Mouse (Mus musculus) heart, embryonic 12.5 days (tissue): ENCODE data around the gene Clca3a1. TPM values are rescaled to one million over a fixed set of nuclear protein-coding genes. Genes with fewer than 3 reads are reported as not detected.

Experiments used
- ATAC-seq: fragments of 200-750 bp; cut with Nextera tagmentation; 2 replicates; pipeline ENCODE4 v1.8.0; 2017; ENCODE audit warnings: moderate TSS enrichment, moderate library complexity; ENCODE audit not compliant: insufficient number of reproducible peaks, low FRiP score
- H3K27ac ChIP-seq: fragments of 300-500 bp; sonication (generic); 2 replicates; pipeline ENCODE4 v1.5.1; 2016; ENCODE audit warnings: mild to moderate bottlenecking, moderate library complexity; ENCODE audit not compliant: poor library complexity, severe bottlenecking
- H3K27me3 ChIP-seq: fragments of 300-500 bp; sonication (generic); replicated peaks from 2 replicates; pipeline ENCODE4 v1.6.1; 2016; ENCODE audit warnings: mild to moderate bottlenecking, moderate library complexity
- H3K36me3 ChIP-seq: fragments of 300-500 bp; sonication (generic); 2 replicates; pipeline ENCODE4 v1.6.1; 2016; ENCODE audit warnings: mild to moderate bottlenecking, moderate library complexity
- H3K4me1 ChIP-seq: fragments of 300-500 bp; sonication (generic); replicated peaks from 2 replicates; pipeline ENCODE4 v1.6.1; 2016; ENCODE audit warnings: mild to moderate bottlenecking
- H3K4me2 ChIP-seq: fragments of 300-500 bp; sonication (generic); 2 replicates; pipeline ENCODE4 v1.6.1; 2016; ENCODE audit warnings: mild to moderate bottlenecking, moderate library complexity
- H3K4me3 ChIP-seq: fragments of 300-500 bp; sonication (generic); 2 replicates; pipeline ENCODE4 v1.5.1; 2016; ENCODE audit warnings: mild to moderate bottlenecking
- H3K9ac ChIP-seq: fragments of 300-500 bp; sonication (generic); 2 replicates; pipeline ENCODE4 v1.6.1; 2016; ENCODE audit warnings: mild to moderate bottlenecking, moderate library complexity
- H3K9me3 ChIP-seq: fragments of 300-500 bp; sonication (generic); replicated peaks from 2 replicates; pipeline ENCODE4 v1.6.1; 2016; ENCODE audit warnings: mild to moderate bottlenecking, moderate library complexity
- WGBS: fragments of 180-500 bp; shearing (Covaris S2); methylation state at CpG from one replicate; pipeline ENCODE4 v1.1.7; 2016; 5-methylcytosine and 5-hydroxymethylcytosine counted together
- polyA plus RNA-seq: library from polyadenylated mRNA; unstranded; fragments of >200 nt; fragmentation: Nextera tagmentation; extraction: Ambion mirVana; gene quantifications from 2 replicates; pipeline ENCODE4 v1.2.1, GENCODE M21; 2016

Gene Clca3a1
- polyA plus RNA-seq, 1 experiment from 2014 or later = 22.1 TPM

GRCm38 (mm10) chr3:144718706-144719087, 42.1 kb downstream of the Clca3a1 start:
- Histone ChIP-seq H3K9me3 (no peaks in the 10 kb centered on the region), H3K9ac (peak overlapping the region; percentile 99), H3K27ac (peak overlapping the region; percentile 100), H3K27me3 (no peaks in the 10 kb centered on the region), H3K4me3 (peak overlapping the region; percentile 100), H3K4me2 (peak overlapping the region; percentile 84), H3K4me1 (peaks cover 39% of the 10 kb centered on the region), H3K36me3 (peaks cover under 1% of the 10 kb centered on the region; the same call in 1 of the 2 replicates)
- WGBS = 20% methylated on average over 7 of the region's 7 CpGs
- ATAC-seq = no peak

- H3K9me3 ChIP-seq = no peaks in the 10 kb centered on the region
- ATAC-seq = no peak
- H3K27ac ChIP-seq = no peak overlapping the region
- H3K4me1 ChIP-seq = peaks cover 45% of the 10 kb centered on the region
- peaks cover 6% of the 10 kb centered on the region; the same call in 1 of the 2 replicates for H3K36me3 ChIP-seq
- H3K27me3 ChIP-seq = no peaks in the 10 kb centered on the region
- H3K4me2 ChIP-seq = peak overlapping the region; percentile 51
- H3K4me3 ChIP-seq = peak overlapping the region; percentile 10; the same call in 1 of the 2 replicates
- H3K9ac ChIP-seq = no peak overlapping the region; the same call in 1 of the 2 replicates
- 83% methylated on average over 6 of the region's 6 CpGs for WGBS
These were observed 42.9 kb downstream of the Clca3a1 start for GRCm38 (mm10) chr3:144717835-144718234.

DNA sequence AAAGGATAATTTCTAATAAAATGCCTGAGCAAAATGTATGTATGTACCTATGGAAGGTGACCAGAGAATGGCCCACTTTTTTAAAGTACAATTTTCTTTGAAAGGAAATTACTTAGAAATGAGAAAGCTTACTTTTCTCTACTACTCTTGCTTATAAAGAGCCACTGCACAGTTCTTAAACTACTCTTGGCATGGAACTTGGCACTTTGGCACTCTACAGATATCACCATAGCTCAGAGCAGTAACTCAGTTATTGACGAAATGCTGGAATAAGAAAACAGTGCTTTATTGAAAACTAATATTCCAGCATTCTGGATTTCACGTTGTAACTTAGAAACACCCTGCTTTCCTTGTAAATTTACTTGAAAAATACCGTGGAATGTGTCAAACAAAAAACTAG, 43.7 kb downstream of the Clca3a1 start:
- Histone ChIP-seq H3K27me3 (no peaks in the 10 kb centered on the region), H3K4me2 (no peak overlapping the region), H3K36me3 (peaks cover 12% of the 10 kb centered on the region), H3K9me3 (no peaks in the 10 kb centered on the region), H3K27ac (no peak overlapping the region), H3K4me1 (peaks cover 45% of the 10 kb centered on the region), H3K4me3 (no peak overlapping the region), H3K9ac (no peak overlapping the region)
- no peak for ATAC-seq
- WGBS = 84% methylated on average over 3 of the region's 3 CpGs

DNA sequence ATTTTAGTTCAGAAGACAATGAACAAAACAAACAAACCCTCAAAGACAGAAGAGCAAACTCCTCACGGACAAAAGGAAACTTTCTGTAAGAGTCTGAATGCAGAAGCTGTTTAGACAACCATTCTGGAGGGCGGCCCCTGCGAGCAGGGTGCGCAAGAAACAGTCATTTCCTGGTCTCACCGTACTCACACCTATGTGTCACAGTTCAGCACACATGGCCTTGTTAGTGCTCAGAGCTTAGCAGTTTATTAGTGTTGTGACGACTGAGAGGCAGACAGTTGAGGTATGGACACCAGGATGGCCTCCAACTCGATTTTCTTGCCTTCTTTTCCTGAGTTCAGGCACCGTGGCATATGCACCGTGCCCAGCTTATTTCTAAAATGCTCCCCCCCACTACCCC, 44.9 kb downstream of the Clca3a1 start:
- no peak overlapping the region for H3K4me3 ChIP-seq
- H3K9me3 ChIP-seq = no peaks in the 10 kb centered on the region

DNA sequence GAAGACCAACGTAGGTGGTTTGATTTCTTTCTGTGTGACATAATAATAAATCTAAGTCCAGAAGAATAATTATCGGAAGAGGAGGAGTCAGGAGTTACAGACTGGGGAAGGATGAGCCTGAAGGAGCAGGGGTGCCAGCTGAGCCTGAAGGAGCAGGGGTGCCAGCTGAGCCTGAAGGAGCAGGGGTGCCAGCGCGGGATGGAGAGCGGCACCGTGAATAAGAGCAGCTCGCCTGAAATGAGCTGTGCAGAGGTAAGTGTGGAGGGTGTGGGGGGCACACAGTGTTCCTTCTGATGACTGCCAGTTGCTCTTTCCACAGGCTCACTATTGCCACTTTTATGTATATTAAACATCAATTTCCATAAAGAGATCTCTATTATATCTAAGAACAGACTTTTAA, 45.7 kb downstream of the Clca3a1 start:
- H3K4me2 ChIP-seq = 0 out of 2 replicates have a peak overlapping the region, but pooled peaks have one; percentile 19
- peak overlapping the region; percentile 60; the same call in 1 of the 2 replicates for H3K9ac ChIP-seq
- H3K9me3 ChIP-seq = no peaks in the 10 kb centered on the region

More for the DNA sequence above, 44.9 kb downstream of the Clca3a1 start:
- Histone ChIP-seq H3K4me2 (peak overlapping the region; percentile 38; the same call in 1 of the 2 replicates), H3K9ac (peak overlapping the region; percentile 13; the same call in 1 of the 2 replicates), H3K36me3 (peaks cover 23% of the 10 kb centered on the region), H3K27ac (no peak overlapping the region), H3K4me1 (peaks cover 43% of the 10 kb centered on the region), H3K27me3 (no peaks in the 10 kb centered on the region)
- 69% methylated on average over 9 of the region's 9 CpGs for whole genome bisulfite sequencing
- ATAC-seq = no peak

DNA sequence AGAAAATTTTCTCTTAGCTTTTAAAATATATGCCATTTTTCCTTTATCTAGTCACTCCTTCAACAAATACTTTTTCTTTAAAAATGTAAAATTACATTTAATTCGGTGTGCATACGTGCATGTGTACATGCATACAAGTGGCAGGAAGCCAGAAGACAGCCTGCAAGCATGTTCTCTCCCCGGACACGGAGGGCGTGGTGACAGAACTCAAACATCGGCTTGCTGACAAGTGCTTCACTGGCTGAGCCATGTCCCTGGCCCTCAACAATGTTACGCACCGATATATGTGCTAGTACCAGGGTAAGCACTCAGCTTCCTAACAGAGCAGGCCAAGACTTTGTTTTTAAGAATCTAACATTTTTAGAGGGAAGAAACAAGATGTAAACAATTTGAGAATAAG, 46.2 kb downstream of the Clca3a1 start:
- WGBS = 50% methylated on average over 8 of the region's 8 CpGs
- H3K4me1 ChIP-seq = peaks cover 40% of the 10 kb centered on the region
- H3K9me3 ChIP-seq = no peaks in the 10 kb centered on the region
- no peak overlapping the region for H3K4me3 ChIP-seq
- H3K4me2 ChIP-seq = no peak overlapping the region
- ATAC-seq = no peak
- H3K27ac ChIP-seq = peak overlapping the region; percentile 75
- H3K36me3 ChIP-seq = peaks cover 25% of the 10 kb centered on the region
- H3K9ac ChIP-seq = 0 out of 2 replicates have a peak overlapping the region, but pooled peaks have one; percentile 24
- no peaks in the 10 kb centered on the region for H3K27me3 ChIP-seq

More for the DNA sequence above, 45.7 kb downstream of the Clca3a1 start:
- H3K36me3 ChIP-seq = peaks cover 25% of the 10 kb centered on the region
- no peak for ATAC-seq
- WGBS = 86% methylated on average over 7 of the region's 7 CpGs
- peak overlapping the region; percentile 70 for H3K27ac ChIP-seq
- peaks cover 40% of the 10 kb centered on the region for H3K4me1 ChIP-seq
- no peaks in the 10 kb centered on the region for H3K27me3 ChIP-seq
- H3K4me3 ChIP-seq = no peak overlapping the region

DNA sequence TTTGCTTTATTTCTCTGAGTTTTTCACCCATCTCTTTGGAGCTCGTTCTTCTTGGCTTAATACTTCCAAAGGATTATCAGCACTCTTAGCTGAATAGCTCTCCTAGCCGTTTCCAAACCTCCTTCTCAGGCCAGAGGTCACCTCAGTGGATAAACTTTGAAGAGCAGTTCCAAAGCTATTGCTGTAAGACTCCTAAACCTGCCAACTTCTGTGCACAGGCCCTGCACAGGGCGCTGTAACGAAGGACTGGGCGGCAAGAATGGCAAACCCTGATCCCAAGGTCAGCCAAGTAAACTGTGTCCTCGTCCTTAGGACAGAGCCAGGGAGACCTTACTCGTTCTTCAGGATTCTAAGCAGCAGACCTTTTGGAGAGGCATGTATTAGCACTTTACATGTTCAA, 46.7 kb downstream of the Clca3a1 start:
- H3K27ac ChIP-seq = peak overlapping the region; percentile 75
- H3K36me3 ChIP-seq = peaks cover 27% of the 10 kb centered on the region
- H3K4me1 ChIP-seq = peaks cover 40% of the 10 kb centered on the region
- no peaks in the 10 kb centered on the region for H3K9me3 ChIP-seq
- no peak for ATAC-seq
- H3K9ac ChIP-seq = peak overlapping the region; percentile 9; the same call in 1 of the 2 replicates
- WGBS = 61% methylated on average over 7 of the region's 7 CpGs
- H3K4me3 ChIP-seq = no peak overlapping the region
- no peak overlapping the region for H3K4me2 ChIP-seq
- H3K27me3 ChIP-seq = no peaks in the 10 kb centered on the region

DNA sequence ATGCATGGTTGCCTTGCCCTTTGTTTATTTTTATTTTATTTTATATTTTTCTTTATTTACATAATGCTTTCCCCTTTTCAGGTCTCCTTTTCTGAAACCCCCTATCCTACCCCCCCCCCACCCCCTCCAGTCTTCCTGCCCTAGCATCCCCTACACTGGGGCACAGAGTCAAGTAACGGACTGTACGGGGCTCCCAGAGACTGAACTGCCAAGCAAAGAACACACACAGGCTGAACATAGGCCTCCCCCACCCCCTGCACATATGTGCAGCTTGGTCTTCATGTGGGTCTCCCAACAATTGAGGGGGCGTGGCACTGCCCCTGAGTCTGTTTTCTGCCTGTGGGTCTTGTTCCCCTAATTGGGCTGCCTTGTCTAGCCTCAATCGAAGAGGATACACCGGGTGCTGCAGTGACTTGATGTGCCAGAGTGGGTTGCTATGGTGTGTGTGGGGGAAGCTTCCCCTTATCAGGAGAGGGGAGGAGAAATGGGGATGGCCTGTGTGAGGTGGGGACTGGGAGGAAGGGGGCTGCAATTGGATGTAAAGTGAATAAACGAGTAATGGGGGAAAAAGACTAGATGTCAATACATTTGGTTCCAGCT, 49.1 kb downstream of the Clca3a1 start:
- no peak overlapping the region for H3K9ac ChIP-seq
- no peak for ATAC-seq
- H3K4me3 ChIP-seq = no peak overlapping the region
- H3K4me2 ChIP-seq = no peak overlapping the region
- H3K27me3 ChIP-seq = no peaks in the 10 kb centered on the region
- no peaks in the 10 kb centered on the region for H3K9me3 ChIP-seq
- peaks cover 43% of the 10 kb centered on the region for H3K36me3 ChIP-seq
- 75% methylated on average over 6 of the region's 6 CpGs for WGBS
- no peak overlapping the region for H3K27ac ChIP-seq
- peaks cover 35% of the 10 kb centered on the region for H3K4me1 ChIP-seq

- Histone ChIP-seq H3K27me3 (no peaks in the 10 kb centered on the region), H3K4me3 (no peak overlapping the region), H3K27ac (no peak overlapping the region), H3K36me3 (peaks cover 49% of the 10 kb centered on the region), H3K4me1 (peaks cover 12% of the 10 kb centered on the region), H3K9ac (no peak overlapping the region), H3K4me2 (no peak overlapping the region), H3K9me3 (no peaks in the 10 kb centered on the region)
- ATAC-seq = no peak
- WGBS = 80% methylated on average over 5 of the region's 5 CpGs
These were observed 52.2 kb downstream of the Clca3a1 start for GRCm38 (mm10) chr3:144708612-144709011.

DNA sequence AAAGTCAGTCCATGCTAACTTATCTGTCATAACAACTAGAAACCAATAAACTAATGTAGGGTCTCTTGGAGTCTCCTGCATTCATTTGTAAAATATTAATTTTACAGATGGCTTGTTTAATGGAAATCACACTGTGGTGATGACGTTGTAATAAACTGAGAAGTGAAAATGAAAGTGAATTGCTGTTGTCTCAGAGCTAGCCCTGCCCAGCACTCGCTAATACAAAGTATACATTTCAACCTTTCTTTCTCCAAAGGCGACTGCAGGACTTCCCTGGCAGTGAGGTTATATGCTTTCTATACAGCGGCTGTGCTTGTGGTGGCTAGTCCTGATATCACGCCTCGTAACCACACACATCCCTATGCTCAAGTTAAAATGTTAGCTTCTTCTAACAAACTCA, 56.8 kb downstream of the Clca3a1 start:
- no peaks in the 10 kb centered on the region for H3K9me3 ChIP-seq
- H3K27ac ChIP-seq = no peak overlapping the region
- peaks cover 7% of the 10 kb centered on the region for H3K4me1 ChIP-seq
- H3K4me2 ChIP-seq = no peak overlapping the region
- no peak for ATAC-seq
- peaks cover 45% of the 10 kb centered on the region for H3K36me3 ChIP-seq
- H3K9ac ChIP-seq = no peak overlapping the region
- H3K4me3 ChIP-seq = no peak overlapping the region
- 88% methylated on average over 6 of the region's 6 CpGs for WGBS
- H3K27me3 ChIP-seq = no peaks in the 10 kb centered on the region

GRCm38 (mm10) chr3:144698790-144699433, 61.9 kb downstream of the Clca3a1 start:
- H3K9ac ChIP-seq = no peak overlapping the region
- H3K4me2 ChIP-seq = no peak overlapping the region
- no peaks in the 10 kb centered on the region for H3K4me1 ChIP-seq
- no peak overlapping the region for H3K27ac ChIP-seq
- H3K27me3 ChIP-seq = no peaks in the 10 kb centered on the region
- WGBS = 65% methylated on average over 5 of the region's 5 CpGs
- no peak for ATAC-seq
- H3K36me3 ChIP-seq = peaks cover 54% of the 10 kb centered on the region
- H3K4me3 ChIP-seq = no peak overlapping the region
- H3K9me3 ChIP-seq = no peaks in the 10 kb centered on the region
